Comparison of ENCODE assay signal across 30 mouse cellular contexts in the genomic region with DNA sequence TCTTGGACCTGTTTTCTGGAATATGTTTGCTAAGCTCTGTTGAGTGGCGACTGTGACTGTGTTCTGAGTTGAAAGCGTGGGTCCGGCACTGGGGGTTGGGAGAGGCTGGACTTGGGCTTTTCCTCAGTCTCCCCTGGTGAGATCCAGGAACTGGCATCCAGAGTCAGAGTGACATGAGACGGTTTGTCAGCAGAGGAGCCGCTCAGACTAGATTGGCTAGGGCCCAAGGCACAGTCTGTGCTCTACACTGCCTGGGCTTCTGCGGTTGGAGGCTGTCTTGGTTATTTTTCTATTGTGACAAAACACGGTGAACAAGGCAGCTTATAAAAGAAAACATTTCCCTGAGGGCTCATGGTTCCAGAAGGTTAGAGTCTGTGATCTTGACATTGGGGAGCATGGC. TPM values are rescaled to one million over a fixed set of nuclear protein-coding genes. Genes with fewer than 3 reads are reported as not detected.
DNase-seq lines count a peak whose midpoint lies in the region; ATAC-seq and TF ChIP-seq lines count a peak whose summit lies in the region.
"Had no signal": no experiment of that assay in that cellular context is flagged by ENCODE, and none has a peak within 500 bp of the region (broad histone marks: within the 10 kb centered on the region; RNA-seq: fewer than 3 reads in every experiment).

No protein-coding gene starts in this region.

- WGBS in forebrain, embryonic 14.5 days = 68% methylated on average over 7 of the region's 7 CpGs
- 71% methylated on average over 7 of the region's 7 CpGs for WGBS in forebrain, embryonic 12.5 days

- 0 out of 2 replicates have a peak, but pooled peaks cover 3% of the 10 kb centered on the region for H3K27me3 ChIP-seq in forebrain, embryonic 14.5 days (replicated peaks; ENCODE audit: control insufficient read depth, insufficient read depth, low read length)
- H3K27me3 ChIP-seq in forebrain, embryonic 12.5 days = peaks cover 18% of the 10 kb centered on the region

- DNase-seq in adrenal gland, postnatal 14 days = peak; percentile 28
- no peak for DNase-seq in adrenal gland, adult 8-10 months
- DNase-seq in forebrain, embryonic 14.5 days (ENCODE audit: low spot score) = peak; percentile 33
- peak; percentile 50 to 59 for DNase-seq in layer of hippocampus, adult 2 months (ENCODE audit: low spot score in 2 of 2)
- no peak for DNase-seq in layer of hippocampus, postnatal 10 days (ENCODE audit: low spot score in 2 of 2)
- peak; percentile 38 for DNase-seq in Muller cell, postnatal 12 days (ENCODE audit: inconsistent ontology term)
- DNase-seq: cerebellum, adult 8-10 months; gastrocnemius, postnatal 14 days; kidney, adult 18-20 months; kidney, postnatal 4 days; liver, postnatal 0 days; lung, postnatal 10 days; retina, postnatal 1 day; right cerebral cortex, postnatal 25 days; thymus, adult 18-20 months; thymus, postnatal 4 days had no signal

- H3K4me1 ChIP-seq in forebrain, embryonic 14.5 days (ENCODE audit: control insufficient read depth, insufficient read depth, low read length) = no peaks in the 10 kb centered on the region
- no peaks in the 10 kb centered on the region for H3K4me1 ChIP-seq in forebrain, embryonic 12.5 days

- no peak overlapping the region for H3K27ac ChIP-seq in forebrain, embryonic 14.5 days (ENCODE audit: low read depth, low read length)
- no peak overlapping the region for H3K27ac ChIP-seq in forebrain, embryonic 12.5 days
- H3K27ac ChIP-seq in layer of hippocampus, adult 2 months = peak overlapping the region; percentile 71; the same call in 1 of the 2 replicates
- H3K27ac ChIP-seq: forebrain, embryonic 10.5 days; hindbrain, embryonic 13.5 days; limb, embryonic 12.5 days; midbrain, embryonic 10.5 days; neural tube, embryonic 15.5 days had no signal

- no peak for ATAC-seq in forebrain, embryonic 14.5 days
- ATAC-seq in forebrain, embryonic 12.5 days (ENCODE audit: low FRiP score) = no peak
- ATAC-seq in granulocyte monocyte progenitor cell, adult 5-6 weeks (replicated peaks; ENCODE audit: poor library complexity, severe bottlenecking) = no peak
- ATAC-seq: inflammation-experienced regulatory T-cells, adult 6 months; liver, postnatal 0 days had no signal

- H3K36me3 ChIP-seq in forebrain, embryonic 14.5 days (ENCODE audit: control insufficient read depth, insufficient read depth, low read length) = no peaks in the 10 kb centered on the region
- no peaks in the 10 kb centered on the region for H3K36me3 ChIP-seq in forebrain, embryonic 12.5 days (replicated peaks)
- H3K36me3 ChIP-seq: forebrain, embryonic 10.5 days; hindbrain, embryonic 13.5 days; limb, embryonic 12.5 days; midbrain, embryonic 10.5 days; neural tube, embryonic 15.5 days had no signal

- no peaks in the 10 kb centered on the region for H3K9me3 ChIP-seq in forebrain, embryonic 14.5 days (replicated peaks; ENCODE audit: control insufficient read depth, low read length)
- H3K9me3 ChIP-seq in forebrain, embryonic 12.5 days = no peaks in the 10 kb centered on the region
- H3K9me3 ChIP-seq: forebrain, embryonic 10.5 days; hindbrain, embryonic 13.5 days; limb, embryonic 12.5 days; midbrain, embryonic 10.5 days; neural tube, embryonic 15.5 days had no signal

- no peak for TF ChIP-seq CTCF in layer of hippocampus, adult 2 months (conservative IDR thresholded peaks at IDR 0.05)

- no peak overlapping the region for H3K9ac ChIP-seq in forebrain, embryonic 14.5 days (ENCODE audit: low read length)
- no peak overlapping the region for H3K9ac ChIP-seq in forebrain, embryonic 12.5 days
- H3K9ac ChIP-seq: hindbrain, embryonic 13.5 days; limb, embryonic 12.5 days; liver, postnatal 0 days; neural tube, embryonic 15.5 days had no signal

- H3K4me2 ChIP-seq in forebrain, embryonic 14.5 days (ENCODE audit: low read length) = no peak overlapping the region
- no peak overlapping the region for H3K4me2 ChIP-seq in forebrain, embryonic 12.5 days
- H3K4me2 ChIP-seq: hindbrain, embryonic 13.5 days; limb, embryonic 12.5 days; liver, embryonic 11.5 days; neural tube, embryonic 15.5 days had no signal

- H3K4me3 ChIP-seq in forebrain, embryonic 14.5 days (ENCODE audit: low read depth, low read length) = no peak overlapping the region
- H3K4me3 ChIP-seq in forebrain, embryonic 12.5 days (replicated peaks) = no peak overlapping the region
- no peak overlapping the region for H3K4me3 ChIP-seq in layer of hippocampus, adult 2 months
- H3K4me3 ChIP-seq: forebrain, embryonic 10.5 days; hindbrain, embryonic 13.5 days; limb, embryonic 12.5 days; midbrain, embryonic 10.5 days; neural tube, embryonic 15.5 days had no signal

RNA-seq across cellular contexts. Expression of gene Alox12b, which starts 9.2 kb away (rescaled TPM):
- not detected in 2 replicates for total RNA-seq in adrenal gland, postnatal 14 days (2021)
- total RNA-seq in adrenal gland, adult 8-10 months (2022) = not detected
- polyA plus RNA-seq in forebrain, embryonic 14.5 days (2014; fragmentation: Nextera tagmentation; extraction: Ambion mirVana) = 0.15 TPM in 1 of 2 replicates, not detected in the other
- polyA plus RNA-seq in forebrain, embryonic 12.5 days (2016; fragmentation: Nextera tagmentation; extraction: Ambion mirVana) = not detected in 2 replicates
- total RNA-seq in layer of hippocampus, adult 2 months (2021) = 10 to 100 TPM in 1 of 2 experiments, 1 to 10 TPM in 1; 8.7 to 12.2 TPM
- total RNA-seq in layer of hippocampus, postnatal 10 days (2021) = under 1 TPM; 0.27 to 0.31 TPM
- not detected in 2 replicates for total RNA-seq in granulocyte monocyte progenitor cell, adult 5-6 weeks (2014; fragmentation: Nextera tagmentation)
- not detected in 2 replicates for total RNA-seq in granulocyte monocyte progenitor cell, adult 5-6 weeks (2017)
- total RNA-seq: gastrocnemius, postnatal 14 days; heart, adult 8-10 months; heart, postnatal 25 days had no signal
- polyA plus RNA-seq: heart, embryonic 14.5 days; inflammation-experienced regulatory T-cells, adult 6 months; liver, embryonic 11.5 days; liver, postnatal 0 days; midbrain, embryonic 10.5 days; spleen, adult 2 months had no signal

RNA-seq across cellular contexts. Expression of gene Aloxe3, which starts 21.9 kb away (rescaled TPM):
- total RNA-seq in adrenal gland, postnatal 14 days (2021) = 1.2 and 1.6 TPM in 2 replicates
- 1 to 10 TPM in 3 of 4 experiments, under 1 TPM in 1; 0.87 to 2.2 (median 1.7) TPM for total RNA-seq in adrenal gland, adult 8-10 months (2022)
- polyA plus RNA-seq in forebrain, embryonic 14.5 days (2014; fragmentation: Nextera tagmentation; extraction: Ambion mirVana) = 0.94 and 2.1 TPM in 2 replicates
- 0.19 and 0.55 TPM in 2 replicates for polyA plus RNA-seq in forebrain, embryonic 12.5 days (2016; fragmentation: Nextera tagmentation; extraction: Ambion mirVana)
- 10 to 100 TPM in 1 of 2 experiments, 1 to 10 TPM in 1; 7.8 to 11.1 TPM for total RNA-seq in layer of hippocampus, adult 2 months (2021)
- 1 to 10 TPM; 5.8 to 6.6 TPM for total RNA-seq in layer of hippocampus, postnatal 10 days (2021)
- not detected in 2 replicates for total RNA-seq in granulocyte monocyte progenitor cell, adult 5-6 weeks (2014; fragmentation: Nextera tagmentation)
- total RNA-seq in granulocyte monocyte progenitor cell, adult 5-6 weeks (2017) = not detected in 2 replicates
- total RNA-seq: gastrocnemius, postnatal 14 days; heart, adult 8-10 months; heart, postnatal 25 days had no signal
- polyA plus RNA-seq: liver, embryonic 11.5 days had no signal

RNA-seq across cellular contexts. Expression of gene 9130213A22Rik, which starts 25.2 kb away (rescaled TPM):
- total RNA-seq in adrenal gland, postnatal 14 days (2021) = 0.38 and 0.41 TPM in 2 replicates
- total RNA-seq in adrenal gland, adult 8-10 months (2022) = under 1 TPM; 0.26 to 0.95 (median 0.84) TPM
- polyA plus RNA-seq in forebrain, embryonic 14.5 days (2014; fragmentation: Nextera tagmentation; extraction: Ambion mirVana) = 0.14 TPM in 2 replicates
- polyA plus RNA-seq in forebrain, embryonic 12.5 days (2016; fragmentation: Nextera tagmentation; extraction: Ambion mirVana) = 0.11 TPM in 1 of 2 replicates, not detected in the other
- 1 to 10 TPM; 1.4 to 1.5 TPM for total RNA-seq in layer of hippocampus, adult 2 months (2021)
- total RNA-seq in layer of hippocampus, postnatal 10 days (2021) = under 1 TPM; 0.59 to 0.89 TPM
- 0.17 TPM in 1 of 2 replicates, not detected in the other for total RNA-seq in granulocyte monocyte progenitor cell, adult 5-6 weeks (2014; fragmentation: Nextera tagmentation)
- total RNA-seq in granulocyte monocyte progenitor cell, adult 5-6 weeks (2017) = not detected in 2 replicates
- polyA plus RNA-seq: embryonic facial prominence, embryonic 11.5 days had no signal

RNA-seq across cellular contexts. Expression of gene Hes7, which starts 27.3 kb away (rescaled TPM):
- 0.37 TPM in 1 of 2 replicates, not detected in the other for total RNA-seq in adrenal gland, postnatal 14 days (2021)
- total RNA-seq in adrenal gland, adult 8-10 months (2022) = under 1 TPM in 2 of 4 experiments, not detected in 2; 0.18 to 0.22 TPM
- 0.23 and 0.24 TPM in 2 replicates for polyA plus RNA-seq in forebrain, embryonic 14.5 days (2014; fragmentation: Nextera tagmentation; extraction: Ambion mirVana)
- polyA plus RNA-seq in forebrain, embryonic 12.5 days (2016; fragmentation: Nextera tagmentation; extraction: Ambion mirVana) = 0.31 and 0.43 TPM in 2 replicates
- total RNA-seq in layer of hippocampus, adult 2 months (2021) = 1 to 10 TPM in 1 of 2 experiments, under 1 TPM in 1; 0.79 to 1.0 TPM
- total RNA-seq in layer of hippocampus, postnatal 10 days (2021) = under 1 TPM; 0.54 to 0.96 TPM
- not detected in 2 replicates for total RNA-seq in granulocyte monocyte progenitor cell, adult 5-6 weeks (2014; fragmentation: Nextera tagmentation)
- total RNA-seq in granulocyte monocyte progenitor cell, adult 5-6 weeks (2017) = not detected in 2 replicates
- polyA plus RNA-seq: inflammation-experienced regulatory T-cells, adult 6 months had no signal

RNA-seq across cellular contexts. Expression of gene Alox8, which starts 50.1 kb away (rescaled TPM):
- total RNA-seq in adrenal gland, postnatal 14 days (2021) = 0.19 TPM in 1 of 2 replicates, not detected in the other
- not detected for total RNA-seq in adrenal gland, adult 8-10 months (2022)
- 0.08 TPM in 1 of 2 replicates, not detected in the other for polyA plus RNA-seq in forebrain, embryonic 14.5 days (2014; fragmentation: Nextera tagmentation; extraction: Ambion mirVana)
- polyA plus RNA-seq in forebrain, embryonic 12.5 days (2016; fragmentation: Nextera tagmentation; extraction: Ambion mirVana) = not detected in 2 replicates
- 1 to 10 TPM; 7.5 to 8.2 TPM for total RNA-seq in layer of hippocampus, adult 2 months (2021)
- 1 to 10 TPM; 5.2 to 6.9 TPM for total RNA-seq in layer of hippocampus, postnatal 10 days (2021)
- not detected in 2 replicates for total RNA-seq in granulocyte monocyte progenitor cell, adult 5-6 weeks (2014; fragmentation: Nextera tagmentation)
- total RNA-seq in granulocyte monocyte progenitor cell, adult 5-6 weeks (2017) = not detected in 2 replicates
- total RNA-seq: gastrocnemius, postnatal 14 days had no signal
- polyA plus RNA-seq: embryonic facial prominence, embryonic 11.5 days; limb, embryonic 12.5 days had no signal

Comparison
In these comparisons a context has a peak if more than half of its experiments do, and no peak if none do; other contexts are left out.
1. DNase-seq: peak in adrenal gland, postnatal 14 days (single experiment), forebrain, embryonic 14.5 days (single experiment), layer of hippocampus, adult 2 months (2 of 2) and Muller cell, postnatal 12 days (single experiment); none in adrenal gland, adult 8-10 months (single experiment) and layer of hippocampus, postnatal 10 days (0 of 2).